Mouse (Mus musculus): ENCODE results near the gene Wasf2. TPM values are rescaled to one million over a fixed set of nuclear protein-coding genes. Genes with fewer than 3 reads are reported as not detected.

The Wasf2 gene
- total RNA-seq, 2 experiments from 2014 or later: 16.7 to 66.5 TPM

GRCm38 (mm10) chr4:133196136-133196535, 65.8 kb downstream of the Wasf2 start:
- no peak for ATAC-seq (replicated peaks; ENCODE audit: low FRiP score, low TSS enrichment, poor library complexity, severe bottlenecking)

- ATAC-seq (replicated peaks; ENCODE audit: low FRiP score, low TSS enrichment, poor library complexity, severe bottlenecking): no peak
Measured at GRCm38 (mm10) chr4:133196852-133197251, 66.5 kb downstream of the Wasf2 start.

GRCm38 (mm10) chr4:133197355-133197754, 67.0 kb downstream of the Wasf2 start:
- ATAC-seq (replicated peaks; ENCODE audit: low FRiP score, low TSS enrichment, poor library complexity, severe bottlenecking): no peak

- no peak for ATAC-seq (replicated peaks; ENCODE audit: low FRiP score, low TSS enrichment, poor library complexity, severe bottlenecking)
Measured at GRCm38 (mm10) chr4:133197801-133198286, 67.5 kb downstream of the Wasf2 start.

DNA sequence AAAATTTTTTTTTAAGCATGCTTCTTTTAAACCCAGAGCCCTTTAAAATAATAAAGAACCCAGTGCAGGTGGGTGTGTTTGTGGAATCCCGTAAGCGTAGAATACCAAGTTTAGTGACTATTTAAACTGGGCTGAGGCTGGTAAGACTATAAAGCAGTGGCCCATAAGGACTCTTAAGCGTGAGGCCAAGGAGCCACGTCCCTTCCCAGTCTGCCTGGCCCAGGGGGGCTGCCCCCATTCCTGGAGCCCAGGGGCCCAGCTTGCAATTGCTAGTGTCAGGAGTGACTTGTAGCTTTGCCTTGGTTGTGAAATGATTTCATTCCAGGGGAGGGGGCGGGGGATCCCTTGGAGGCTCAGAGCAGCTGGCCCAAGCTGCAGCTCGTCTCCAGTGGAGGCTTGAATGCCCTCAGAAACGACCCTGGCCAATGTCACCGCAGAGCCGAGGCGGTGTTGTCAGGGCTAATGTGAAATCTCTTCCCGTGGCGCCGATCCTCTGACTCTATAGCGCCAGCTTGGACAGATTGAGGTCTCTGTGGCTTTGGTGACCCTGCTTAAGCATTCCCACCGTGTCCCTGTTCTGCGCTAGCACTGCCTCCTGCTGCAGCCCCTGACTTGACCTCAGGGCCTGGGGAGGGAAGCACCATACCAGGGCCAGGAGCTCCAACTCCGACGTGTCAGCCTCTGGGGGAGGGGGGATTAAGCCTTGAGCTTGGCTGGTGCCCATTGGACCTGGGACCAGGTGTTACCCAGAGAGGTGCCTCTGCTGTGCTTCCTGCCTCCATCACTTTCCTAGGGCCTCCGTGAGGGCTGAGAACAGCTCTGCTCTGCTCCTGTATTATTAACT, 68.3 kb downstream of the Wasf2 start:
- no peak for ATAC-seq (replicated peaks; ENCODE audit: low FRiP score, low TSS enrichment, poor library complexity, severe bottlenecking)

- ATAC-seq (replicated peaks; ENCODE audit: low FRiP score, low TSS enrichment, poor library complexity, severe bottlenecking): no peak
Measured at GRCm38 (mm10) chr4:133199743-133200142, 69.4 kb downstream of the Wasf2 start.

DNA sequence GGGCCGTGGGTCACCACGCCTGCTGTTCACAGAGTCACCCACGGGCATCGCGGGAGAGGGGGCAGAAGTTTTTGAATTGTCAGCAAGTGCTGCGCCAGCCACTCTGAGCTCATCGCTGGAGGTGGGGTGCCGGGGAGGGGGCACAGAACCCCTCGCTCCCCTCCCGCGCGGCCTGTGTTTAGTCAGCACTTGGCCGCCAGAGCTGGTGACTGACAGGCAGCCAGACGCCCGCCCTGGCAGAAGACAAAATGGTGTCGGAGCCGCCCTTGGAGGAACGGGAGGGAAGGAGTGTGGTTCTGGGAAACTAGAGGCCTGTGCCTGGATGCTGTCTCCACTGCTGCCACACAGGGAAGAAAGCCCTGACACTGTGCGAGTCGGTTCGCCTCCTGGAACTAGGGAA, 70.0 kb downstream of the Wasf2 start:
- ATAC-seq (replicated peaks; ENCODE audit: low FRiP score, low TSS enrichment, poor library complexity, severe bottlenecking): no peak

- peak; percentile 50; the same call in 1 of the 2 replicates for ATAC-seq (replicated peaks; ENCODE audit: low FRiP score, low TSS enrichment, poor library complexity, severe bottlenecking)
Measured at GRCm38 (mm10) chr4:133201006-133201771, 70.9 kb downstream of the Wasf2 start.

GRCm38 (mm10) chr4:133202254-133202653, 71.9 kb downstream of the Wasf2 start:
- ATAC-seq (replicated peaks; ENCODE audit: low FRiP score, low TSS enrichment, poor library complexity, severe bottlenecking): no peak

DNA sequence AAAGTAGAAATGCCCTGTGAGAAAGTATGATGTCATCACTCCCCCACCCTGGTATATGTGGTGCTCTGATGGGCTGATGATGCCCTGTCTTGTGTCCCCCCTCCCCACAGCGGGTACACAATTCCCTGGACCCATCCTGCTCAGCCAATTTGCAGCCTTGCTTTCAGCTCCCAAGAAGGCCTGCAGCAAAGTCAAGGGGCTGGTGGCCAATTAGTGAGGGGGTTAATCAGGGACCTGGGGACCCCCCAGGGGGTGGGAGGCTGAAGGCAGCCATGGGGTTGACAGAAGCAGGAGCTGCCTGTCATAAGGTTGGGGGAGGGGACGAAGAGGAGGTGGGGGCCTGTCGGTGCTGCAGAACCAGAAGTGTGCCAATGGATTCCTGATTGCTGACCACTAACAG, 73.3 kb downstream of the Wasf2 start:
- no peak for ATAC-seq (replicated peaks; ENCODE audit: low FRiP score, low TSS enrichment, poor library complexity, severe bottlenecking)

- ATAC-seq (replicated peaks; ENCODE audit: low FRiP score, low TSS enrichment, poor library complexity, severe bottlenecking): no peak
Measured at GRCm38 (mm10) chr4:133204379-133204778, 74.1 kb downstream of the Wasf2 start.

DNA sequence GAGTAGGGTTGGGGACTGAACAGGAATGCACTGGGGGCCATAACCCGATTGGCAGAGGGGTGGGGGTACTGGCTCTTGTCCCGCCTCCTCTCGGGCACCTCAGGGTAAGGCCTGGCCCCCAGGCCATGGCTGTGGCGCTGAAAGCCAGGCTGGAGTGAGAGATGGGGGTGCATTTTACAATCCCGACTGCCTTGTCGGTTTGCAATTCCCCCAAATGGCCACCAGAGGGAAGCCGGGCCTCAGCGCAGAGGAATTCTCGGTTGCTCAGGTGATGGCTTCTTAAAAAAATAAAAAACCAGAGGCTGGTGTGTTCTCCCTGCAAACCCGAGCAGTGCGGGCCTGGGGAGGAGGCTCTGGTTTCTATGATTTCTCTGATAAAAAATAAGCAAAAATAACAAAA, 79.1 kb downstream of the Wasf2 start:
- ATAC-seq (replicated peaks; ENCODE audit: low FRiP score, low TSS enrichment, poor library complexity, severe bottlenecking): peak; percentile 46

GRCm38 (mm10) chr4:133210023-133210787, 79.9 kb downstream of the Wasf2 start:
- ATAC-seq (replicated peaks; ENCODE audit: low FRiP score, low TSS enrichment, poor library complexity, severe bottlenecking): no peak

- ATAC-seq (replicated peaks; ENCODE audit: low FRiP score, low TSS enrichment, poor library complexity, severe bottlenecking): no peak
Measured at GRCm38 (mm10) chr4:133210788-133211390, 80.6 kb downstream of the Wasf2 start.

GRCm38 (mm10) chr4:133211751-133212561, 81.7 kb downstream of the Wasf2 start, which contains the start of the genes Cd164l2 and Gpr3:
TSS of gene Cd164l2 (plus strand) at chr4:133212131.
TSS of gene Gpr3 (minus strand) at chr4:133212536.
- ATAC-seq (replicated peaks; ENCODE audit: low FRiP score, low TSS enrichment, poor library complexity, severe bottlenecking): no peak; the same call in 1 of the 2 replicates

GRCm38 (mm10) chr4:133212562-133213267, 82.4 kb downstream of the Wasf2 start:
- ATAC-seq (replicated peaks; ENCODE audit: low FRiP score, low TSS enrichment, poor library complexity, severe bottlenecking): peak; percentile 71

GRCm38 (mm10) chr4:133213268-133213590, 82.9 kb downstream of the Wasf2 start:
- no peak for ATAC-seq (replicated peaks; ENCODE audit: low FRiP score, low TSS enrichment, poor library complexity, severe bottlenecking)

GRCm38 (mm10) chr4:133213661-133214060, 83.4 kb downstream of the Wasf2 start:
- ATAC-seq (replicated peaks; ENCODE audit: low FRiP score, low TSS enrichment, poor library complexity, severe bottlenecking): no peak

Data from megakaryocyte-erythroid progenitor cell, adult 5-6 weeks (primary cell).